Mouse (Mus musculus) ES-Bruce4 (cell line): ENCODE data around the gene Plscr5. TPM values are rescaled to one million over a fixed set of nuclear protein-coding genes. Genes with fewer than 3 reads are reported as not detected.
"Not testable (repeated sequence)": the region's sequence is repeated elsewhere in the genome, so short reads cannot be mapped to it uniquely, and the experiment has no call there.

Source experiments
- H3K27ac ChIP-seq: 2 replicates; pipeline ENCODE4 v1.5.1; 2012; ENCODE audit warnings: low read length, inconsistent platforms; ENCODE audit not compliant: insufficient read depth
- H3K27me3 ChIP-seq: 2 replicates; pipeline ENCODE4 v1.6.1; 2012; ENCODE audit warnings: mild to moderate bottlenecking, low read length, inconsistent platforms; ENCODE audit not compliant: control insufficient read depth, poor library complexity, insufficient read depth, severe bottlenecking
- H3K36me3 ChIP-seq: 2 replicates; pipeline ENCODE4 v1.6.1; 2012; ENCODE audit warnings: inconsistent platforms, mild to moderate bottlenecking, low read length, moderate library complexity; ENCODE audit not compliant: control insufficient read depth, poor library complexity, insufficient read depth, severe bottlenecking
- H3K4me1 ChIP-seq: one replicate; pipeline ENCODE4 v1.8.1; 2011; ENCODE audit warnings: low read length; ENCODE audit not compliant: control insufficient read depth, insufficient read depth
- H3K4me3 ChIP-seq: 2 replicates; pipeline ENCODE4 v1.5.1; 2011; ENCODE audit warnings: low read depth, mild to moderate bottlenecking, low read length
- H3K9ac ChIP-seq: 2 replicates; pipeline ENCODE4 v1.6.1; 2012; ENCODE audit warnings: low read depth, mild to moderate bottlenecking, inconsistent platforms; ENCODE audit not compliant: poor library complexity, severe bottlenecking
- H3K9me3 ChIP-seq: replicated peaks from 2 replicates; pipeline ENCODE4 v1.6.1; 2012; ENCODE audit warnings: mild to moderate bottlenecking, low read length, inconsistent platforms; ENCODE audit not compliant: control insufficient read depth, poor library complexity, insufficient read depth, severe bottlenecking
- CTCF ChIP-seq: IDR thresholded peaks from one replicate; pipeline ENCODE4 v1.8.1; 2011; ENCODE audit warnings: low read depth, low read length
- EP300 ChIP-seq: IDR thresholded peaks from 2 replicates; pipeline ENCODE4 v1.6.1; 2011; ENCODE audit warnings: low read depth, low read length; ENCODE audit not compliant: insufficient read depth
- POLR2A ChIP-seq: IDR thresholded peaks from one replicate; pipeline ENCODE4 v1.8.1; 2011; ENCODE audit warnings: low read length; ENCODE audit not compliant: insufficient read depth
- polyA plus RNA-seq: library from polyadenylated mRNA; stranded (reverse); fragments of >200 nt; gene quantifications from 2 replicates; pipeline ENCODE4 v1.2.4, GENCODE M21; 2011; ENCODE audit warnings: low read depth; ENCODE audit not compliant: missing spikeins, insufficient read depth, insufficient read length

The Plscr5 gene
- not detected in 2 replicates for polyA plus RNA-seq

GRCm38 (mm10) chr9:92192636-92193035, at the start of gene Plscr5:
Gene Plscr5, plus strand, starts transcription at chr9:92192936.
- H3K36me3 ChIP-seq, result not testable (repeated sequence)

GRCm38 (mm10) chr9:92147555-92148248, 45.0 kb upstream of the Plscr5 start:
- no peak overlapping the region for H3K4me3 ChIP-seq
- H3K27ac ChIP-seq, result no peak overlapping the region
- H3K4me1 ChIP-seq, result no peaks in the 10 kb centered on the region
- no peaks in the 10 kb centered on the region for H3K36me3 ChIP-seq
- H3K9ac ChIP-seq, result no peak overlapping the region
- no peaks in the 10 kb centered on the region for H3K27me3 ChIP-seq
- TF ChIP-seq POLR2A (no peak), EP300 (no peak), CTCF (no peak)
- H3K9me3 ChIP-seq, result no peaks in the 10 kb centered on the region

More at GRCm38 (mm10) chr9:92192636-92193035, at the start of gene Plscr5:
- not testable (repeated sequence) for H3K9ac ChIP-seq, H3K4me3 ChIP-seq, H3K27me3 ChIP-seq, H3K27ac ChIP-seq, H3K9me3 ChIP-seq, H3K4me1 ChIP-seq

DNA sequence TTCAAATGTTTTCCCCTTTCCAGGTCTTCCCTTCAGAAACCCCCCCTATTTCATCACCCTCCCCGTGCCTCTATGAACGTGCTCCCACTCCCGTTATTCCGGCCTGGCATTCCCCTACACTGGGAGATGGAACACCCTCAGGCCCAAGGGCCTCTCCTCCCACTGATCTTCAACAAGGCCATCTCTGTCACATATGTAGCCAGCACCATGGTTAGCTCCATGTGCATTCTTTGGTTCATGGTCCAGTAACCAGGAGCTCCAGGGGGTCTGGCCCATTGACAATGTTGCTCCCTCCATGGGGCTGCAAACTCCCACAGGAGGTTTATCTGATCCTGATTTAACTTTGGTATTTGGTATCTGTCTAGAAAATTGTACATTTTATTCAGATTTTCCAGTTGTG, 30.5 kb upstream of the Plscr5 start:
- H3K36me3 ChIP-seq, result no peaks in the 10 kb centered on the region
- H3K9ac ChIP-seq, result no peak overlapping the region
- H3K4me1 ChIP-seq, result no peaks in the 10 kb centered on the region
- H3K27me3 ChIP-seq, result no peaks in the 10 kb centered on the region
- no peak overlapping the region for H3K27ac ChIP-seq
- no peak overlapping the region for H3K4me3 ChIP-seq
- TF ChIP-seq POLR2A, result no peak
- no peak for TF ChIP-seq CTCF
- TF ChIP-seq EP300, result no peak
- no peaks in the 10 kb centered on the region for H3K9me3 ChIP-seq

GRCm38 (mm10) chr9:92173318-92173985, 19.3 kb upstream of the Plscr5 start:
- Histone ChIP-seq H3K4me1 (peaks cover 2% of the 10 kb centered on the region), H3K9ac (no peak overlapping the region), H3K27me3 (no peaks in the 10 kb centered on the region), H3K4me3 (no peak overlapping the region), H3K36me3 (no peaks in the 10 kb centered on the region), H3K27ac (no peak overlapping the region), H3K9me3 (no peaks in the 10 kb centered on the region)
- TF ChIP-seq CTCF, result no peak
- TF ChIP-seq EP300, result no peak
- TF ChIP-seq POLR2A, result no peak

GRCm38 (mm10) chr9:92174176-92175075, 18.3 kb upstream of the Plscr5 start:
- Histone ChIP-seq H3K4me3 (no peak overlapping the region), H3K4me1 (peaks cover 2% of the 10 kb centered on the region), H3K27ac (no peak overlapping the region), H3K36me3 (no peaks in the 10 kb centered on the region), H3K27me3 (no peaks in the 10 kb centered on the region), H3K9me3 (no peaks in the 10 kb centered on the region), H3K9ac (no peak overlapping the region)
- TF ChIP-seq POLR2A (no peak), CTCF (no peak), EP300 (no peak)

GRCm38 (mm10) chr9:92178861-92179469, 13.8 kb upstream of the Plscr5 start:
- no peaks in the 10 kb centered on the region; the same call in 1 of the 2 replicates for H3K9me3 ChIP-seq
- no peaks in the 10 kb centered on the region for H3K36me3 ChIP-seq
- H3K9ac ChIP-seq, result no peak overlapping the region
- H3K27ac ChIP-seq, result no peak overlapping the region
- no peaks in the 10 kb centered on the region for H3K27me3 ChIP-seq
- H3K4me1 ChIP-seq, result peaks cover 4% of the 10 kb centered on the region
- H3K4me3 ChIP-seq, result no peak overlapping the region
- TF ChIP-seq POLR2A (no peak), CTCF (no peak), EP300 (no peak)
